Mouse (Mus musculus) myocyte (in vitro differentiated cells): Measurements from ENCODE around the gene Anxa4.

Experiments used
- CEBPB ChIP-seq: IDR thresholded peaks from 2 replicates; pipeline ENCODE4 v1.6.1; 2011; ENCODE audit warnings: mild to moderate bottlenecking, moderate library complexity; ENCODE audit not compliant: poor library complexity, insufficient read depth, severe bottlenecking
- E2F4 ChIP-seq: IDR thresholded peaks from one replicate; pipeline ENCODE4 v1.6.1; 2011; ENCODE audit warnings: mild to moderate bottlenecking, control low read depth, moderate library complexity; ENCODE audit not compliant: insufficient read depth
- MAX ChIP-seq: IDR thresholded peaks from one replicate; pipeline ENCODE4 v1.6.1; 2011; ENCODE audit warnings: low read depth, mild to moderate bottlenecking, control low read depth
- MYOD1 ChIP-seq, 3 experiments: IDR thresholded peaks; one replicate each; pipeline ENCODE4 v1.6.1; 2011; ENCODE audit warnings: control low read depth in 2 of 3, low read depth in 2 of 3, mild to moderate bottlenecking in 2 of 3, moderate library complexity in 1 of 3; ENCODE audit not compliant: insufficient read length in 2 of 3, control insufficient read depth in 1 of 3
- MYOG ChIP-seq, 3 experiments: IDR thresholded peaks; one replicate each; pipeline ENCODE4 v1.6.1; 2011; ENCODE audit warnings: control low read depth in 2 of 3, low read depth in 2 of 3, mild to moderate bottlenecking in 2 of 3; ENCODE audit not compliant: insufficient read length in 2 of 3, control insufficient read depth in 1 of 3, insufficient read depth in 1 of 3
- POLR2A ChIP-seq: IDR thresholded peaks from one replicate; pipeline ENCODE4 v1.6.1; 2011; ENCODE audit warnings: low read depth, mild to moderate bottlenecking, control low read depth, moderate library complexity; ENCODE audit not compliant: insufficient read length
- POLR2AphosphoS2 ChIP-seq: IDR thresholded peaks from one replicate; pipeline ENCODE4 v1.6.1; 2011; ENCODE audit warnings: low read depth, control low read depth; ENCODE audit not compliant: insufficient read length
- REST ChIP-seq: IDR thresholded peaks from one replicate; pipeline ENCODE4 v1.6.1; 2011; ENCODE audit warnings: mild to moderate bottlenecking, control low read depth, moderate library complexity; ENCODE audit not compliant: insufficient read depth, insufficient read length
- SRF ChIP-seq: IDR thresholded peaks from one replicate; pipeline ENCODE4 v1.6.1; 2011; ENCODE audit warnings: low read depth; ENCODE audit not compliant: control insufficient read depth, insufficient read length
- TCF12 ChIP-seq: IDR thresholded peaks from one replicate; pipeline ENCODE4 v1.6.1; 2011; ENCODE audit warnings: mild to moderate bottlenecking, control low read depth; ENCODE audit not compliant: poor library complexity, insufficient read depth, severe bottlenecking
- TCF3 ChIP-seq: IDR thresholded peaks from one replicate; pipeline ENCODE4 v1.6.1; 2011; ENCODE audit warnings: low read depth, control low read depth; ENCODE audit not compliant: insufficient read length
- USF1 ChIP-seq: IDR thresholded peaks from one replicate; pipeline ENCODE4 v1.6.1; 2011; ENCODE audit warnings: low read depth, mild to moderate bottlenecking, control low read depth, moderate library complexity

DNA sequence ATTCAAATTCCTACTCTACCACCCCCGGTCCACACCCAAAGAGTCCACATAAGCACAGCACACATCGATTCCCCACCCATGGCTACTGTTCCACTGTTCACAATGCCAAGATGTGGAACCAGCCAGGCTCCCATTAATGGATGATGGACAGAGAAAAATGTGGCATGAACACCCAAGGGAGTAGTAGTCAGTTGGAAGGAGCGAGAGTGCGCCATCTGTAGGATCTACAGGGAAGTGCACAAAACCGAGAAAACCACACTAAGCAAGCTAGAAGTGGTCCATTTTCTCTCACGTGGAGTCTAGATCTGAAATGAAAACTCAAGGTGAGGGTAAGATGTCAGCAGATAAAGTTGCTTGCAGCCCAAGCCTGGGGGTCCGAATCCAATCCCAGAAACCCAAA, 27.3 kb upstream of the Anxa4 start:
- TF ChIP-seq E2F4, result no peak
- TF ChIP-seq POLR2A, result no peak
- TF ChIP-seq MAX, result no peak
- TF ChIP-seq TCF3, result no peak
- TF ChIP-seq USF1, result no peak
- TF ChIP-seq POLR2AphosphoS2, result no peak
- no peak for TF ChIP-seq CEBPB
- no peak for TF ChIP-seq TCF12
- TF ChIP-seq MYOG (IDR thresholded peaks at IDR 0.05; ENCODE audit: control insufficient read depth in 1 of 3, insufficient read depth in 1 of 3, insufficient read length in 2 of 3, low read depth in 2 of 3), result no peak
- no peak for TF ChIP-seq SRF
- TF ChIP-seq MYOD1 (IDR thresholded peaks at IDR 0.05; ENCODE audit: control insufficient read depth in 1 of 3, insufficient read length in 2 of 3, low read depth in 2 of 3), result no peak
- TF ChIP-seq REST, result no peak
